Mouse (Mus musculus) kidney, adult 2 months (tissue): ENCODE measurements around the gene Cacna1b.

ENCODE experiments used
- CTCF ChIP-seq: fragments of 200-500 bp; conservative IDR thresholded peaks from 2 replicates; pipeline ENCODE4 v1.5.1; 2011; ENCODE audit warnings: low read depth, mild to moderate bottlenecking, control low read depth, low read length, moderate library complexity, mixed read lengths; ENCODE audit not compliant: insufficient read depth, insufficient read length
- POLR2A ChIP-seq: fragments of 200-500 bp; IDR thresholded peaks from one replicate; pipeline ENCODE4 v1.6.1; 2011; ENCODE audit warnings: low read depth, low read length, control low read depth

DNA sequence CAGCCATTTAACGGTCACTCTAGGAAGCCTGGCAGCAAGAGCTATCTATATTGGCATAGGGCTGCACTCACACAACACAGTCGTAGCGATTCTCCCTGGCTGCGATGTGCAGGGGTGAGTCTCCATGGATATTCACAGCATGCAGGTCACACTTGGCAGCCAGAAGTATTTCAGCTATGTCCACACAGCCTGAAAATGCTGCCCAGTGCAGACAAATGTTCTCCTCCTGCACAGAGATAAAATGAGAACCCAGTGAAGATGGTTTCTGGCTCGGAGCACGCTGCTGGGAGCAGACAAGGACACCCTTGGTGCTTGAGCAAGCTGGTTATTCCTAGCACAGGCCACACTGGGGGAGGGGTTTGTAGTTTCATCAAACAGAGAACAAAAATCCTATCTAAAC, 43.2 kb upstream of the Cacna1b start:
- no peak for TF ChIP-seq POLR2A
- no peak for TF ChIP-seq CTCF
